Mouse (Mus musculus) colon, adult 2 months (tissue): ENCODE measurements around the gene Slx. TPM values are rescaled to one million over a fixed set of nuclear protein-coding genes. Genes with fewer than 3 reads are reported as not detected.

Source experiments
- polyA plus RNA-seq: library from polyadenylated mRNA; depleted of rRNA; stranded (reverse); fragments of >200 nt; gene quantifications from 2 replicates; pipeline ENCODE4 v1.2.3, GENCODE M21; 2012; rRNA removed

Gene Slx
- not detected in 2 replicates for polyA plus RNA-seq

GRCm38 (mm10) chrX:26545465-26545864 lies at the start of gene Slx:
Slx (minus strand) TSS chrX:26545565.

Other genes with a start within 250 kb of the Slx start
- gene Gm2030, start 235.5 kb downstream of the Slx start, polyA plus RNA-seq: not detected in 2 replicates
- gene Gm14525, start 157.1 kb upstream of the Slx start, polyA plus RNA-seq: not detected in 2 replicates